Mouse (Mus musculus) effector memory CD4-positive, alpha-beta T cell, adult 5 months (primary cell): ENCODE measurements around the gene Ilkap. TPM values are rescaled to one million over a fixed set of nuclear protein-coding genes. Genes with fewer than 3 reads are reported as not detected.

ENCODE experiments used
- polyA plus RNA-seq: library from polyadenylated mRNA; unstranded; fragments of 100-300 nt; shearing (Covaris generic); gene quantifications from one replicate; pipeline ENCODE4 v1.2.1, GENCODE M21; 2017

The Ilkap gene
- 90.1 TPM for polyA plus RNA-seq

DNA sequence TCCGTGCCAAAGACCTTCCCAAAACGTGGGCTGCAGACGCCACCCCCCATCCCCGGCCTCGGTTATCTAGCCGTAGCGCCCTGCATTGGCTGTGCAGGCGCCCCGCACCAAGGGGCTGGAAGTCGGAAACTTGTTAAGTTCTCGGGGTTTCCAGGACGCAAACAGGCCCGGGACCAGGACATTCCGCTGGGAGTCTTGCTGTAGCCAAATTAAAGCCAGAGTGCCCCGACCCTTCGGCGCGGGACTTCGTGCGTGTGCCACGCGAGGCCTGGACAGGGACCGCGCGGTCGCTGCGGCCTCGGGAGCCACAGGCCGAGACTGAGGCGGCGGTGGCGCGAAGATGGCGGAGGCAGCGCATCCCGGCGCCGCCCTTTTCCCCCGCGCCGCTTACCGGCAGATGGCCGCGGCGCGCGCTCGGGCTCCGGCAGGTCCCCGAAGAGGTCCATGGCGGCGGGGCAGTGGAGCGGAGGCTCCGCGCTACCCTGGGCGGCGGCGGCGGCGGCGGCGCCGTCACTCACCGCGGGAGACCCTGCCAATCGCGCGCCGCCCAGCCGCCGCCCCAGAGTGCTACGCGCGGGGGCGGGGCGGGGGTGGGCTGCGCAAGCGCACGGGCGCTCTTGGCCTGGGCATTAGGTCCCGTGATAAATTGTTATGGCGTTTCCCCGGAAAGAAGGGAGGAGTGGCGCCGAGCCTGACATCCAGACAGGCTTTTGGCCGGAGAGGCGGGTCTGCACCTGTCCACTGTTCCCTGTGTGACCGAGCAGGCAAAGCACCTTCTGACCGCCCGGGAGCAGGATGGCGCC, at the start of gene Ilkap:
Gene Ilkap, minus strand, starts transcription at position 556 of the 803 bp plus-strand sequence.

DNA sequence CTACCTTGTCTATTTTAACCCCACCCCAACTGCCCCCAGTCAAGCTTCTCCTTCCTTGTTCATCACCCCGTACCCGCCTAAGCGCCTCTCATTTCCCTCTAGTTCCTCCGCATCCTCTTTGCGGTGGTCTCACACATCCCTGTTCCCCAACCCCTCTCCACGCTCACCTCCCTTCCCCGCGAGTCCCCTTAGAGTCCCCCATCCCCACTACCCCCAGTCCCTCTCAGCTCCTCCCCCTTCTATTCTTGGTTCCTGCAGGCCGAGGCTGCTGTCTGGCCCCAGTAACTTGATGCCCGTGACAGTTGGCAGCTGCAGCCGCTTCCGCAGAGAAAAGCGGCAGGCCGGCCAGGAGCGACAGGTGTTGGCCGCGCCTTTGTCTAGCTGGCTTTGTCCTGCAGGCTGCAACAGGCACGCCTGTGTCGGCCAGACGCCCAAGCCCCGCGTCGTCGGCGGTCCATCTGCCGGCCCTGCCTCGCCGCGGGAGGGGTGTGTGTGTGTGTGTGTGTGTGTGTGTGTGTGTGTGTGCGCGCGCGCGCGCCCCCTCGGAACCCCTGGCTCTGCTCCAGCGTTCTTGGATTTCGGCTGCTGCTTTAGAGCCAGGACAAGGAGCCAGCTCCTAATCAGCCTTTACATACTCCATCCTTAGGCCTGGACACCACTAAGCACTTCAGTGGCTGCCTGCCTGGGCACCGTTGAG, 15.4 kb upstream of the Ilkap start, which contains the start of gene Hes6:
Gene Hes6, minus strand, starts transcription at position 141 of the 697 bp plus-strand sequence.

DNA sequence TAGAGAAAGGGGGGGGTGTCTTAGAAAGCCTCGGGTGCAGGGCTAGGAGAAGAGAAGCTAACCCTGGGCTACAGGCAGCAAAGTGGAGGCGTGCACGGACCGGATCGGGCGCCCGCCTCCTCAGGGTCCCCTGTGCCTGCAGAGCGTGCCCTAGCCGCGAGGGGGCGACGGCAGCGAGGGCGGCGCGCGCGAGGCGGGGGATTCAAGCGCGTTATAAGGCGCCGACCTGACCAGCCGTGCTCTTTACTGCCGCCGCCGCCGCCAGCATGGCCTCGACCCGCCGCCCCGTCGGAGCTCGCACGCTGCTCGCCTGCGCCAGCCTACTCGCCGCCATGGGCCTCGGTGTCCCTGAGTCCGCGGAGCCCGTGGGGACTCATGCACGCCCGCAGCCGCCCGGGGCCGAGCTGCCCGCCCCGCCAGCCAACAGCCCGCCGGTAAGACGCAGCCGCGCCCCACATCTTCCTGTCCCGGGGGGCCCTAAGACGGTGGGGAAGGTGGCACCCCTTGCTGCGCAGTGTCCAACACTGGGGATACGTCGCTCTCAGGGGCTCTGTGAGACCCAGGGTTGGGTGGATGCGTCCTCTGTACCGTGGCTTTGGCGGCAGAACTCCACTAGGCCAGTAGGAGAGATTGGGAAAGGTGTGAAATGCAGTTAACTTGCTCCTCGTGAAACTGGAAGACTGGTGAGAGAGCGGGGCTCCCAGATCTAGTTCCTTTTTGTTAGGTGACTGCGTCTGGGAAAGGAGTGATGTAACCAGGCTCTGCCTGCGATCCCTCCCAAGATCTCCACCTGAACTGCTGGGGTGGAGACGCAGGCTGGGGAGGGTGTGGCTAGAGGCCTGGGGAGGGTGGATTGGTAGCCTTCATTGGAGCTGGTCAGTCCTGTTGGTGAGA, 32.2 kb downstream of the Ilkap start, which contains the start of gene Erfe:
Gene Erfe, plus strand, starts transcription at position 216 of the 894 bp plus-strand sequence.

DNA sequence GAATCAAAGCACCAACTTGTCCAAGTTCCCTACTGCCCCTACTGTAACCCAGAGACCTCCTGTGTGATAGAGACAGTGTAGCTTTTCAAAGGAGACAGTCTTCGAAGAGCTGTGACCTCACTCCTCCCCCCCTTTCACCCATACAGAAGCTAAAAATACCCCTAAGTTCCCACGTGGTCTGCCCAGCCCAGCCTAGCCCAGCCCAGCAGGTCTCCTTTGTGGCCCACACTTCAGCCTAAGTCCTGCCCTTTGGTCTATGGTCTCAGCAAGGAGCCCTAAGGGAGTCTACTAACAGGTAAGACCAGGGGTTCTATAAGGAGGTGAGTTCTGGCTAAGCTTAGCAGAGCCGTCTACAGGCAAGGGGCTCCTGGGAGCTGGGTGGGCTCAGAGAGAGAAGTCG, 47.8 kb downstream of the Ilkap start, which contains the start of gene Klhl30:
Gene Klhl30, plus strand, starts transcription at position 176 of the 400 bp plus-strand sequence.

Other genes starting within 250 kb of the Ilkap start
- gene Ramp1, start 219.0 kb downstream of the Ilkap start, polyA plus RNA-seq: 10.5 TPM
- gene Ube2f, start 148.5 kb downstream of the Ilkap start, polyA plus RNA-seq: 53.2 TPM
- gene Scly, start 100.5 kb downstream of the Ilkap start, polyA plus RNA-seq: 20.5 TPM
- gene Espnl, start 76.7 kb downstream of the Ilkap start, polyA plus RNA-seq: not detected
- gene Klhl30, start 47.8 kb downstream of the Ilkap start, polyA plus RNA-seq: not detected
- not detected for gene Erfe, start 32.4 kb downstream of the Ilkap start, polyA plus RNA-seq
- gene Hes6, start 15.2 kb upstream of the Ilkap start, polyA plus RNA-seq: 14.9 TPM
- 6.8 TPM for gene Per2, start 60.5 kb upstream of the Ilkap start, polyA plus RNA-seq
- 3.5 TPM for gene Traf3ip1, start 95.8 kb upstream of the Ilkap start, polyA plus RNA-seq
- 7.1 TPM for gene Asb1, start 141.7 kb upstream of the Ilkap start, polyA plus RNA-seq